10 mouse cellular contexts compared by ENCODE assay signal in the genomic region with DNA sequence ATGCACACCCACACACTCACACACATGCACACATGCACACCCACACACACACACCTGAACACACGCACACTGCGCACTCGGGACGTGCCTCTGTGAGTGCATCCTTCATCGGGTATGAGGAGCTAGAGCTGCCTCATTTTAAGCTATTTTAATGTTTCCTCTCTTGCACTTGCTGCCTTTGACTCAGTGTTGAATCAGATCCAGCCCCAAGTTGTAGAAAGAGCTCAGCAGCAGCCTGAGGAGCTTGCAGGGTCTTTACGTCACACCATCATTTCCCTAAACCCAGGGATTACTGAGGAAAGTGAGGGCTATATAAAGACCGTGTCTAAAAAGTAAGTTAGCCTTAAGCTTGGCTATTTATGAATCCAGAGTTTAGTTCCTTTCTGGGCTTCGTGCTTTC.
DNase-seq lines count a peak whose midpoint lies in the region; ATAC-seq and TF ChIP-seq lines count a peak whose summit lies in the region.
"Had no signal": no experiment of that assay in that cellular context is flagged by ENCODE, and none has a peak within 500 bp of the region (broad histone marks: within the 10 kb centered on the region; RNA-seq: fewer than 3 reads in every experiment).

No protein-coding gene starts in this region.

- no peaks in the 10 kb centered on the region; the same call in 1 of the 2 replicates for H3K36me3 ChIP-seq in embryonic facial prominence, embryonic 11.5 days (replicated peaks; ENCODE audit: control insufficient read depth, insufficient read depth, low read depth, low read length)
- peaks cover 46% of the 10 kb centered on the region for H3K36me3 ChIP-seq in embryonic facial prominence, embryonic 10.5 days (replicated peaks)
- peaks cover 20% of the 10 kb centered on the region for H3K36me3 ChIP-seq in embryonic facial prominence, embryonic 13.5 days
- H3K36me3 ChIP-seq in myocyte (ENCODE audit: control insufficient read depth, insufficient read depth), result peaks cover 19% of the 10 kb centered on the region

- no peak overlapping the region for H3K4me3 ChIP-seq in embryonic facial prominence, embryonic 11.5 days (ENCODE audit: low read depth, low read length)
- no peak overlapping the region for H3K4me3 ChIP-seq in embryonic facial prominence, embryonic 10.5 days
- H3K4me3 ChIP-seq in layer of hippocampus, adult 2 months, result no peak overlapping the region
- no peak overlapping the region for H3K4me3 ChIP-seq in embryonic facial prominence, embryonic 13.5 days
- H3K4me3 ChIP-seq in myocyte, result no peak overlapping the region

- TF ChIP-seq CTCF in layer of hippocampus, adult 2 months (conservative IDR thresholded peaks at IDR 0.05), result no peak

- WGBS in embryonic facial prominence, embryonic 11.5 days, result 83% methylated on average over 8 of the region's 8 CpGs
- WGBS in embryonic facial prominence, embryonic 10.5 days, result 87% methylated on average over 8 of the region's 8 CpGs
- 52% methylated on average over 8 of the region's 8 CpGs for WGBS in embryonic facial prominence, embryonic 13.5 days

- H3K27ac ChIP-seq in embryonic facial prominence, embryonic 11.5 days (replicated peaks; ENCODE audit: low read depth, low read length), result 0 out of 2 replicates have a peak overlapping the region, but pooled peaks have one; percentile 23
- no peak overlapping the region for H3K27ac ChIP-seq in embryonic facial prominence, embryonic 10.5 days (replicated peaks)
- peak overlapping the region; percentile 70 for H3K27ac ChIP-seq in layer of hippocampus, adult 2 months
- peak overlapping the region; percentile 74 for H3K27ac ChIP-seq in embryonic facial prominence, embryonic 13.5 days

- H3K9ac ChIP-seq in embryonic facial prominence, embryonic 11.5 days (replicated peaks; ENCODE audit: low read length), result no peak overlapping the region
- no peak overlapping the region for H3K9ac ChIP-seq in embryonic facial prominence, embryonic 13.5 days

- H3K4me1 ChIP-seq in embryonic facial prominence, embryonic 11.5 days (ENCODE audit: control insufficient read depth, insufficient read depth, low read length), result no peaks in the 10 kb centered on the region; the same call in 1 of the 2 replicates
- peaks cover 70% of the 10 kb centered on the region for H3K4me1 ChIP-seq in embryonic facial prominence, embryonic 10.5 days
- H3K4me1 ChIP-seq in embryonic facial prominence, embryonic 13.5 days, result peaks cover 74% of the 10 kb centered on the region

- no peak overlapping the region for H3ac ChIP-seq in myocyte (ENCODE audit: control insufficient read depth, insufficient read length)

- H3K4me2 ChIP-seq in embryonic facial prominence, embryonic 11.5 days (ENCODE audit: low read depth, low read length), result no peak overlapping the region
- no peak overlapping the region for H3K4me2 ChIP-seq in embryonic facial prominence, embryonic 13.5 days
- no peak overlapping the region for H3K4me2 ChIP-seq in myocyte (ENCODE audit: low read depth)

- H3K79me2 ChIP-seq in myocyte (ENCODE audit: control insufficient read depth, insufficient read depth), result peaks cover 91% of the 10 kb centered on the region

- no peak for ATAC-seq in embryonic facial prominence, embryonic 11.5 days (replicated peaks; ENCODE audit: insufficient number of reproducible peaks, low FRiP score, low TSS enrichment, low read depth)
- ATAC-seq in embryonic facial prominence, embryonic 13.5 days (ENCODE audit: insufficient number of reproducible peaks, insufficient read depth, low FRiP score, low TSS enrichment, low read depth), result no peak; the same call in 1 of the 2 replicates
- no peak for ATAC-seq in inflammation-experienced regulatory T-cells, adult 6 months

- peak; percentile 36 for TF ChIP-seq POLR2A in myocyte (IDR thresholded peaks at IDR 0.05; ENCODE audit: insufficient read length, low read depth)

- H3K27me3 ChIP-seq in embryonic facial prominence, embryonic 11.5 days (ENCODE audit: control insufficient read depth, insufficient read depth, low read length), result no peaks in the 10 kb centered on the region
- H3K27me3 ChIP-seq in embryonic facial prominence, embryonic 10.5 days (replicated peaks; ENCODE audit: low read depth, poor library complexity, severe bottlenecking), result no peaks in the 10 kb centered on the region
- H3K27me3 ChIP-seq in embryonic facial prominence, embryonic 13.5 days, result no peaks in the 10 kb centered on the region
- H3K27me3 ChIP-seq in myocyte (ENCODE audit: control insufficient read depth, insufficient read depth, insufficient read length), result no peaks in the 10 kb centered on the region

- H3K9me3 ChIP-seq in embryonic facial prominence, embryonic 11.5 days (replicated peaks; ENCODE audit: control insufficient read depth, low read length), result no peaks in the 10 kb centered on the region
- no peaks in the 10 kb centered on the region for H3K9me3 ChIP-seq in embryonic facial prominence, embryonic 10.5 days
- H3K9me3 ChIP-seq in embryonic facial prominence, embryonic 13.5 days, result no peaks in the 10 kb centered on the region

- no peak for DNase-seq in embryonic facial prominence, embryonic 11.5 days (ENCODE audit: low spot score)
- DNase-seq in embryonic facial prominence, embryonic 10.5 days (ENCODE audit: low spot score), result no peak
- DNase-seq in layer of hippocampus, adult 2 months (ENCODE audit: low spot score in 2 of 2), result no peak
- no peak for DNase-seq in layer of hippocampus, postnatal 36 days
- DNase-seq in layer of hippocampus, postnatal 25 days (ENCODE audit: extremely low spot score in 1 of 2, low spot score in 1 of 2), result no peak
- DNase-seq: cerebellum, adult 9-10 months; gastrocnemius, postnatal 25 days had no signal

TF ChIP-seq in myocyte, 11 proteins besides CTCF, POLR2A, EP300 and RAD21:
- TF ChIP-seq SRF (IDR thresholded peaks at IDR 0.05; ENCODE audit: control insufficient read depth, insufficient read length, low read depth) (no peak), REST (IDR thresholded peaks at IDR 0.05; ENCODE audit: insufficient read depth, insufficient read length) (no peak), USF1 (IDR thresholded peaks at IDR 0.05; ENCODE audit: low read depth) (no peak), MYOD1 (IDR thresholded peaks at IDR 0.05; ENCODE audit: control insufficient read depth in 1 of 3, insufficient read length in 2 of 3, low read depth in 2 of 3) (peak in 1 of 3 experiments; percentile 7), POLR2AphosphoS2 (IDR thresholded peaks at IDR 0.05; ENCODE audit: insufficient read length, low read depth) (peak; percentile 41), E2F4 (IDR thresholded peaks at IDR 0.05; ENCODE audit: insufficient read depth) (no peak), TCF12 (IDR thresholded peaks at IDR 0.05; ENCODE audit: insufficient read depth, poor library complexity, severe bottlenecking) (no peak)
